Mouse (Mus musculus) lung, postnatal 0 days (tissue): Measurements from ENCODE around the gene Taok3.

Experiments
- CTCF ChIP-seq: IDR thresholded peaks from 2 replicates; pipeline ENCODE4 v1.5.1; 2016; ENCODE audit warnings: antibody characterized with exemption, mild to moderate bottlenecking
- EP300 ChIP-seq: IDR thresholded peaks from 2 replicates; pipeline ENCODE4 v1.6.1; 2016; ENCODE audit warnings: antibody characterized with exemption, mild to moderate bottlenecking, control low read depth

DNA sequence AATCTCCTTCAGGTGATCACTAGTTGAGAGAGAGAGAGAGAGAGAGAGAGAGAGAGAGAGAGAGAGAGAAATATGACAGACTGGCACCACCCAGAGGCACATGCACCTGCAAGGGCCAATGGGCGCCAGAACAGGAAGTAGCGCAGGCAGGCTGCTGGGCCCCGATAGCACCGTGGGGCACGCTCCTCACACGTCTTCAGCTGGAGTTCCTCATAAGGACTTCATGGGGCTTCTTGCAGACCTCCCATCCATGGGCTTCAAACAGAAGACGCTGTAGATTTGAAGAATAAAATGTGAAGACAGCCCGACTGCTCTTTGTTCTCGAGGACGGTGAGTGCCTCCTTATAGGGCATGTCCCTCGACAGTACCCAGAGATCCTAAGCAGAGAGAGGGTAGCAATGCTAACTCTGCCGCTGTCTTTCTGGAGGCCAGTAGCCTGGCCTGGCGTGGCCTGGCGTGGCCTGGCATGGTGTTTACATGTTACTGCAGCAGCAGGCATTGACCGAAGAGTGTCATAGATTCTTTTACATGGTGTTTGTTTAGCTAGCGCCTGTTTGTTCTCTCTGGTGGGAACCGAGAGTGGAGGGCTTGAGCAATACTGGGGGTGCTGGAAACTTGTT is 13.6 kb downstream of the Taok3 start:
- TF ChIP-seq EP300 (no peak), CTCF (no peak)
